Mouse (Mus musculus) thymus, adult 2 months (tissue): ENCODE measurements at regions not wholly inside any gene's neighbourhood (a gene's known extent, or its start where the extent isn't known, plus 50 kb on each side); places are given as distances from the start of the nearest gene placed in this dataset.

Source experiments
- DNase-seq: peaks from one replicate; pipeline ENCODE4 v3.0.0; 2021
- H3K27ac ChIP-seq: fragments of 200-500 bp; 2 replicates; pipeline ENCODE4 v1.5.1; 2012; ENCODE audit warnings: low read length, control low read depth; ENCODE audit not compliant: control insufficient read depth, insufficient read depth
- H3K27me3 ChIP-seq: fragments of 200-500 bp; 2 replicates; pipeline ENCODE4 v1.6.1; 2012; ENCODE audit warnings: mild to moderate bottlenecking, low read length, moderate library complexity, mixed read lengths; ENCODE audit not compliant: control insufficient read depth, insufficient read depth
- H3K36me3 ChIP-seq: fragments of 200-500 bp; 2 replicates; pipeline ENCODE4 v1.6.1; 2012; ENCODE audit warnings: mild to moderate bottlenecking, low read length, moderate library complexity; ENCODE audit not compliant: control insufficient read depth, insufficient read depth
- H3K4me1 ChIP-seq: fragments of 200-500 bp; replicated peaks from 2 replicates; pipeline ENCODE4 v1.6.1; 2012; ENCODE audit warnings: low read length; ENCODE audit not compliant: control insufficient read depth, insufficient read depth
- H3K4me3 ChIP-seq: fragments of 200-500 bp; 2 replicates; pipeline ENCODE4 v1.5.1; 2012; ENCODE audit warnings: mild to moderate bottlenecking, low read length, control low read depth, moderate library complexity; ENCODE audit not compliant: control insufficient read depth, insufficient read depth
- CTCF ChIP-seq: fragments of 200-500 bp; IDR thresholded peaks from 2 replicates; pipeline ENCODE4 v1.5.1; 2012; ENCODE audit warnings: mild to moderate bottlenecking, control low read depth, low read length, moderate library complexity, borderline replicate concordance; ENCODE audit not compliant: control insufficient read depth, poor library complexity, insufficient read depth; ENCODE audit errors: extremely low read depth
- POLR2A ChIP-seq: fragments of 200-500 bp; IDR thresholded peaks from 2 replicates; pipeline ENCODE4 v1.6.1; 2012; ENCODE audit warnings: mild to moderate bottlenecking, low read length, control low read depth, moderate library complexity; ENCODE audit not compliant: control insufficient read depth, poor library complexity, insufficient read depth; ENCODE audit errors: extremely low read depth
- WGBS: fragments of 180-500 bp; shearing (Covaris S2); methylation state at CpG from one replicate; pipeline ENCODE4 v1.1.7; 2018; 5-methylcytosine and 5-hydroxymethylcytosine counted together

- 84% methylated on average over 15 of the region's 15 CpGs for WGBS
- peaks cover 26% of the 10 kb centered on the region for H3K4me1 ChIP-seq
- H3K27me3 ChIP-seq, result no peaks in the 10 kb centered on the region
- H3K4me3 ChIP-seq, result no peak overlapping the region
- DNase-seq, result no peak
- H3K36me3 ChIP-seq, result no peaks in the 10 kb centered on the region
- H3K27ac ChIP-seq, result no peak overlapping the region
- no peak for TF ChIP-seq CTCF
- TF ChIP-seq POLR2A, result no peak
Observed at GRCm38 (mm10) chr6:127337398-127337871, 109.2 kb upstream of the Parp11 start.

DNA sequence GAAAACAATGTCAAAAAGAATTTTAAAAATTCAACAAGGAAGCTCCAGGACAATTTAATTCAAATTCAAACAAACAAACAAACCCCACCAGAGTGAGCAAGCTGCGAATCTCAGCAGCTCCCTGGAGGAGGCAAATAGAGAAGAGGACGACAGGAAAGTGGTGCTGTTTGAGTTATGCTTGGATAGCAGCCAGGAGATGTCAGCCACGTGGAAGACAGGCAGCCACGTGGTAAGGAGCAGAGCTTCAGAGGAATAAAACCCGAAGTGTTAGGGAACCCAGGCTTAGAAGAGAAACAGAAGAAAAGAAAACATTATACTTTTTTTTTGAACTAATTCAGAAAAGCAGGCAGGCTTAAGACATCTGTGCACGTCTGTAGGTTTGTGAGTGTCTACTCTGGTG is 108.2 kb upstream of the Parp11 start:
- H3K27ac ChIP-seq, result no peak overlapping the region
- H3K36me3 ChIP-seq, result no peaks in the 10 kb centered on the region
- TF ChIP-seq POLR2A, result no peak
- H3K27me3 ChIP-seq, result no peaks in the 10 kb centered on the region
- no peak for DNase-seq
- H3K4me3 ChIP-seq, result no peak overlapping the region
- peaks cover 26% of the 10 kb centered on the region for H3K4me1 ChIP-seq
- WGBS, result 11% methylated on average over 6 of the region's 6 CpGs

GRCm38 (mm10) chr6:127341604-127342003 is 105.0 kb upstream of the Parp11 start:
- WGBS, result 98% methylated on average over 3 of the region's 3 CpGs
- H3K36me3 ChIP-seq, result no peaks in the 10 kb centered on the region
- peaks cover 8% of the 10 kb centered on the region for H3K4me1 ChIP-seq
- no peak for TF ChIP-seq CTCF
- TF ChIP-seq POLR2A, result no peak
- DNase-seq, result no peak
- no peaks in the 10 kb centered on the region for H3K27me3 ChIP-seq
- no peak overlapping the region for H3K4me3 ChIP-seq
- H3K27ac ChIP-seq, result no peak overlapping the region

DNA sequence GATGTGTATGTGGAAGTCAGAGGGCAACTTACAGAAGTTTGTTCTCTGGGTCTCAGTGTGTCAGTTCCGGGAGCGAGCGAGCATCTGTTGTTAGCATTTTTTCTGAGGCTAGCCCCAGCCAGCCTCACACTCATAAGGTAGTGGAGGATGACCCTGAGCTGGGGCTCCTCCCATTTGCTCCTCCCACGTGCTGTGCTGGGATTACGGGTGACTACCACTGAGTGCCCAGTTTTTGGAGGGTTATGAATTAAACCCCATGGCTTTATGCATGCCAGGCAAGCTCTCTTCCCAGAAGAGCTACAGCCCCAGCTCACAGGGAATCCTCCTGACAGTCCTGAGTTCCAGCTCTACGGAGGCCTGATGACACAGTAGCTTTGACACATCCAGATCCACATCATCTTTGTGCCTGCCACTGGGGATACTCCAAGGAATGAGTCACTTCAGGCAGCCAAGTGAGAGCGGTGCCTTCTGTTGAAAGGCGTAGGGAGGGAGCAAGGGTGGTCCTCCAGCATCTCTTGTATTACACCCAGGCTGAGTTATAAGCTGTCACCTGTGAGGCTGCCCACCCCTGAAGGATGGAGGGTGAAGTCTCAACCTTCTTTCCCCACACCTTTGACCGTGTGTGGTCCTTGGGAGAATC is 97.8 kb upstream of the Parp11 start:
- H3K27me3 ChIP-seq, result no peaks in the 10 kb centered on the region
- no peak overlapping the region for H3K27ac ChIP-seq
- 91% methylated on average over 9 of the region's 9 CpGs for WGBS
- H3K4me1 ChIP-seq, result no peaks in the 10 kb centered on the region
- H3K4me3 ChIP-seq, result no peak overlapping the region
- TF ChIP-seq CTCF (no peak), POLR2A (no peak)
- DNase-seq, result no peak
- no peaks in the 10 kb centered on the region for H3K36me3 ChIP-seq

GRCm38 (mm10) chr6:127349479-127350110 is 97.0 kb upstream of the Parp11 start:
- Histone ChIP-seq H3K4me3 (no peak overlapping the region), H3K36me3 (no peaks in the 10 kb centered on the region), H3K4me1 (no peaks in the 10 kb centered on the region), H3K27me3 (no peaks in the 10 kb centered on the region), H3K27ac (no peak overlapping the region)
- DNase-seq, result no peak
- WGBS, result 92% methylated on average over 12 of the region's 12 CpGs
- TF ChIP-seq CTCF (no peak), POLR2A (no peak)

DNA sequence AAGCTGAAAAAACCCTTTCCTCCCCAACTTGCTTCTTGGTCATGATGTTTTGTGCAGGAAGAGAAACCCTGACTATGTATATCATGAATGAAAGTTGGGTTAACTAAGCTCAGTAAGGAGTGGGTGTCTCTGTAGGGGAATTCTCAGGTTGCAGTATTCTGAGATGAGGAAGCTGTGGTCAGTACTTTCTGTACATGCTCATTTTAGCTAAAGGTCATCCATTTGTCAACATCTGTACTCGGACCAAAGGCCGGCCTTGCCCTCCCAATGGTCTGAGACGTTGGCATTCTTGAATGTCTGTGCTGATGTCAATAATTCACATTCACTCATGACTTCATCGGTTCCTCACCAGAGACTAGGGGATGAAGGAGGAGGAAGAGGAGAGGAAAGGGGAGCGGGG is 94.9 kb upstream of the Parp11 start:
- Histone ChIP-seq H3K4me3 (no peak overlapping the region), H3K4me1 (no peaks in the 10 kb centered on the region), H3K36me3 (no peaks in the 10 kb centered on the region), H3K27me3 (no peaks in the 10 kb centered on the region), H3K27ac (no peak overlapping the region)
- 63% methylated on average over 5 of the region's 5 CpGs for WGBS
- no peak for TF ChIP-seq CTCF
- no peak for TF ChIP-seq POLR2A
- no peak for DNase-seq

GRCm38 (mm10) chr6:127355112-127355511 is 91.5 kb upstream of the Parp11 start:
- no peaks in the 10 kb centered on the region for H3K27me3 ChIP-seq
- no peaks in the 10 kb centered on the region for H3K36me3 ChIP-seq
- TF ChIP-seq CTCF (no peak), POLR2A (no peak)
- H3K4me3 ChIP-seq, result no peak overlapping the region
- 69% methylated on average over 6 of the region's 6 CpGs for WGBS
- H3K4me1 ChIP-seq, result no peaks in the 10 kb centered on the region; the same call in 1 of the 2 replicates
- no peak for DNase-seq
- no peak overlapping the region for H3K27ac ChIP-seq

- no peaks in the 10 kb centered on the region for H3K27me3 ChIP-seq
- no peak overlapping the region for H3K27ac ChIP-seq
- no peak for DNase-seq
- H3K36me3 ChIP-seq, result no peaks in the 10 kb centered on the region
- 92% methylated on average over 8 of the region's 8 CpGs for WGBS
- no peaks in the 10 kb centered on the region; the same call in 1 of the 2 replicates for H3K4me1 ChIP-seq
- H3K4me3 ChIP-seq, result no peak overlapping the region
- TF ChIP-seq POLR2A (no peak), CTCF (no peak)
Observed at GRCm38 (mm10) chr6:127356442-127356841, 90.2 kb upstream of the Parp11 start.
